Mouse (Mus musculus) liver, embryonic 14.5 days (tissue): ENCODE measurements around the gene Ptk7. TPM values are rescaled to one million over a fixed set of nuclear protein-coding genes. Genes with fewer than 3 reads are reported as not detected.

ENCODE experiments used
- ATAC-seq: fragments of 200-750 bp; cut with Nextera tagmentation; 2 replicates; pipeline ENCODE4 v1.8.0; 2017; ENCODE audit warnings: moderate number of reproducible peaks, mild to moderate bottlenecking, moderate library complexity; ENCODE audit not compliant: insufficient read depth
- DNase-seq, 3 experiments: peaks; one replicate each; pipeline ENCODE4 v3.0.0-alpha.2; 2012 to 2013; ENCODE audit warnings: low read depth in 3 of 3, low spot score in 3 of 3
- H3K27ac ChIP-seq: fragments of 300-500 bp; sonication (generic); 2 replicates; pipeline ENCODE4 v1.5.1; 2014; ENCODE audit warnings: moderate library complexity, mild to moderate bottlenecking, control low read depth, inconsistent platforms
- H3K27me3 ChIP-seq: fragments of 300-500 bp; sonication (generic); 2 replicates; pipeline ENCODE4 v1.6.1; 2014; ENCODE audit warnings: mild to moderate bottlenecking, low read length, moderate library complexity; ENCODE audit not compliant: control insufficient read depth, insufficient read depth
- H3K36me3 ChIP-seq: fragments of 300-500 bp; sonication (generic); replicated peaks from 2 replicates; pipeline ENCODE4 v1.6.1; 2014; ENCODE audit warnings: low read depth; ENCODE audit not compliant: control insufficient read depth, insufficient read depth
- H3K4me1 ChIP-seq, 2 experiments: fragments of 200-500 bp in 1 of 2; fragments of 300-500 bp in 1 of 2; sonication (generic) in 1 of 2; replicated peaks; 2 replicates each; pipeline ENCODE4 v1.6.1; 2012 to 2014; ENCODE audit warnings: antibody characterized with exemption in 1 of 2, inconsistent platforms in 1 of 2, low read length in 1 of 2; ENCODE audit not compliant: control insufficient read depth in 2 of 2, insufficient read depth in 2 of 2
- H3K4me2 ChIP-seq: fragments of 300-500 bp; sonication (generic); 2 replicates; pipeline ENCODE4 v1.6.1; 2014; ENCODE audit warnings: low read depth, mild to moderate bottlenecking, control low read depth, moderate library complexity
- H3K4me3 ChIP-seq, 2 experiments: fragments of 200-500 bp in 1 of 2; fragments of 300-500 bp in 1 of 2; sonication (generic) in 1 of 2; 2 replicates each; pipeline ENCODE4 v1.5.1; 2012 to 2014; ENCODE audit warnings: low read depth in 2 of 2, low read length in 2 of 2, mild to moderate bottlenecking in 2 of 2, control low read depth in 1 of 2, inconsistent platforms in 1 of 2, moderate library complexity in 1 of 2; ENCODE audit not compliant: insufficient read depth in 1 of 2
- H3K9ac ChIP-seq: fragments of 300-500 bp; sonication (generic); replicated peaks from 2 replicates; pipeline ENCODE4 v1.6.1; 2014; ENCODE audit warnings: mild to moderate bottlenecking, control low read depth, moderate library complexity
- H3K9me3 ChIP-seq: fragments of 300-500 bp; sonication (generic); 2 replicates; pipeline ENCODE4 v1.6.1; 2016; ENCODE audit warnings: low read length, mixed read lengths; ENCODE audit not compliant: control insufficient read depth
- CTCF ChIP-seq: IDR thresholded peaks from 2 replicates; pipeline ENCODE4 v1.5.1; 2016; ENCODE audit warnings: antibody characterized with exemption, low read depth, control low read depth
- EP300 ChIP-seq: IDR thresholded peaks from 2 replicates; pipeline ENCODE4 v1.6.1; 2016; ENCODE audit warnings: antibody characterized with exemption, low read depth
- WGBS: fragments of 180-500 bp; shearing (Covaris S2); extraction: QIAGEN DNeasy Blood & Tissue Kit; methylation state at CpG from one replicate; pipeline ENCODE4 v1.1.7; 2014; ENCODE audit not compliant: insufficient replicate concordance; 5-methylcytosine and 5-hydroxymethylcytosine counted together
- polyA plus RNA-seq, 2 experiments: library from polyadenylated mRNA; depleted of rRNA in 1 of 2; stranded (reverse) in 1 of 2; unstranded in 1 of 2; fragments of >200 nt; fragmentation: Nextera tagmentation in 1 of 2; extraction: Ambion mirVana in 1 of 2; gene quantifications; 2 replicates each; pipeline versions ENCODE4 v1.2.1 to v1.2.3; 2012 to 2014

Ptk7 gene
- polyA plus RNA-seq, 2 experiments: 3.0 to 3.6 TPM

- Histone ChIP-seq H3K4me3 (peak within 1 kb of the TSS; percentile 69 to 79), H3K4me2 (peak within 1 kb of the TSS; percentile 73), H3K36me3 (peaks cover 30% of the 10 kb centered on the region), H3K4me1 (peaks cover 8 to 13% of the 10 kb centered on the region in 2 experiments), H3K27ac (peak within 1 kb of the TSS; percentile 57), H3K9me3 (no peaks in the 10 kb centered on the region), H3K27me3 (no peaks in the 10 kb centered on the region), H3K9ac (peak within 1 kb of the TSS; percentile 73)
- WGBS: under 1% methylated on average over 43 of the region's 43 CpGs
- DNase-seq: peak; percentile 85 to 89 (median 86)
- TF ChIP-seq EP300: no peak
- TF ChIP-seq CTCF: no peak
- ATAC-seq: peak; percentile 91
Measured at GRCm38 (mm10) chr17:46673850-46674529, 44.7 kb upstream of the Ptk7 start, which contains the start of gene Rrp36. Rrp36 (minus strand) TSS chr17:46674352.

GRCm38 (mm10) chr17:46669911-46670310 lies 40.6 kb upstream of the Ptk7 start:
- H3K9ac ChIP-seq: no peak overlapping the region
- 89% methylated on average over 10 of the region's 10 CpGs for WGBS
- H3K4me1 ChIP-seq: peaks cover 8 to 10% of the 10 kb centered on the region in 2 experiments; a peak in 3 of 4 replicates
- H3K27me3 ChIP-seq: no peaks in the 10 kb centered on the region
- no peak overlapping the region for H3K4me2 ChIP-seq
- no peak for TF ChIP-seq CTCF
- TF ChIP-seq EP300: no peak
- H3K27ac ChIP-seq: no peak overlapping the region
- ATAC-seq: no peak
- no peak for DNase-seq
- peaks cover 11% of the 10 kb centered on the region for H3K36me3 ChIP-seq
- no peak overlapping the region for H3K4me3 ChIP-seq
- no peaks in the 10 kb centered on the region for H3K9me3 ChIP-seq

- Histone ChIP-seq H3K9ac (no peak overlapping the region), H3K36me3 (peaks cover 13% of the 10 kb centered on the region), H3K27ac (no peak overlapping the region), H3K9me3 (no peaks in the 10 kb centered on the region), H3K27me3 (no peaks in the 10 kb centered on the region), H3K4me1 (peaks cover 0 to 2% of the 10 kb centered on the region in 2 experiments; a peak in 1 of 4 replicates), H3K4me2 (no peak overlapping the region), H3K4me3 (no peak overlapping the region)
- TF ChIP-seq EP300 (no peak), CTCF (no peak)
- no peak for ATAC-seq
- 85% methylated on average over 16 of the region's 16 CpGs for WGBS
- no peak for DNase-seq
Measured at GRCm38 (mm10) chr17:46667712-46668111, 38.4 kb upstream of the Ptk7 start.

GRCm38 (mm10) chr17:46662730-46663129 lies 33.4 kb upstream of the Ptk7 start:
- no peak overlapping the region for H3K4me2 ChIP-seq
- H3K27me3 ChIP-seq: no peaks in the 10 kb centered on the region
- peaks cover 2% of the 10 kb centered on the region for H3K36me3 ChIP-seq
- no peaks in the 10 kb centered on the region for H3K9me3 ChIP-seq
- no peak overlapping the region for H3K9ac ChIP-seq
- H3K4me1 ChIP-seq: no peaks in the 10 kb centered on the region
- H3K4me3 ChIP-seq: no peak overlapping the region
- WGBS: 76% methylated on average over 5 of the region's 5 CpGs
- no peak overlapping the region for H3K27ac ChIP-seq
- DNase-seq: no peak
- ATAC-seq: no peak
- TF ChIP-seq EP300 (no peak), CTCF (no peak)

GRCm38 (mm10) chr17:46661981-46662380 lies 32.7 kb upstream of the Ptk7 start:
- no peak for TF ChIP-seq EP300
- TF ChIP-seq CTCF: no peak
- WGBS: 82% methylated on average over 12 of the region's 12 CpGs

More at GRCm38 (mm10) chr17:46661981-46662380, 32.7 kb upstream of the Ptk7 start:
- no peak for ATAC-seq
- no peaks in the 10 kb centered on the region for H3K27me3 ChIP-seq
- no peak overlapping the region for H3K9ac ChIP-seq
- H3K4me3 ChIP-seq: no peak overlapping the region
- no peaks in the 10 kb centered on the region for H3K9me3 ChIP-seq
- no peak for DNase-seq
- H3K36me3 ChIP-seq: peaks cover 2% of the 10 kb centered on the region
- H3K4me1 ChIP-seq: no peaks in the 10 kb centered on the region
- no peak overlapping the region for H3K27ac ChIP-seq
- H3K4me2 ChIP-seq: no peak overlapping the region
